Mouse (Mus musculus) heart, adult 10 weeks (tissue): Measurements from ENCODE around the gene Zfp626. TPM values are rescaled to one million over a fixed set of nuclear protein-coding genes. Genes with fewer than 3 reads are reported as not detected.

Experiments
- polyA plus RNA-seq: library from polyadenylated mRNA; stranded (reverse); fragments of 350-450 nt; fragmentation: Illumina TruSeq; extraction: RNeasy Lipid Tissue Mini Kit (QIAGEN cat#74804); gene quantifications from one replicate; pipeline ENCODE4 v1.2.3, GENCODE M21; 2014; ENCODE audit warnings: low read depth, low replicate concordance

Gene Zfp626
- polyA plus RNA-seq = 4.1 TPM

DNA sequence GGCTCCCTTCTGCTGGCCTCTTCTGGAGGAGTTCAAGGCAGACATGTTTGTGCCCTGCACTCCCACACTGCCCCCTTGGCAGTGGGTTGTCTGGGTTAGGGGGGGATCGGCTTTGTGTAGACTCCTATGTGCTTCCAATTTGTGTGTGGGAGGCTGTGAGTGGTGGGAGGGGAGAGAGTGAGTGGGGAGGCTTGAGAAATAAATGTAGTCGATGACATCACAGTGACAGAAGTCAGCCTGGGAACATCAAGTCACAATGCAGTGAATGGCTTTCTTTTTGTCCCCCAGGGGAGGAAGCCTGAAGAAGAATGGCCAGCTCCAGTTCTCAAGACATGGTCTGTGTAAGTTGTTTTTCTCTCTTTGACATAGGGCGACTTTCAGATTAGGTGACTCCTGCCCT lies at the start of gene Zfp626:
TSS of gene Zfp626 (plus strand) at position 301 of the 400 bp plus-strand sequence.

DNA sequence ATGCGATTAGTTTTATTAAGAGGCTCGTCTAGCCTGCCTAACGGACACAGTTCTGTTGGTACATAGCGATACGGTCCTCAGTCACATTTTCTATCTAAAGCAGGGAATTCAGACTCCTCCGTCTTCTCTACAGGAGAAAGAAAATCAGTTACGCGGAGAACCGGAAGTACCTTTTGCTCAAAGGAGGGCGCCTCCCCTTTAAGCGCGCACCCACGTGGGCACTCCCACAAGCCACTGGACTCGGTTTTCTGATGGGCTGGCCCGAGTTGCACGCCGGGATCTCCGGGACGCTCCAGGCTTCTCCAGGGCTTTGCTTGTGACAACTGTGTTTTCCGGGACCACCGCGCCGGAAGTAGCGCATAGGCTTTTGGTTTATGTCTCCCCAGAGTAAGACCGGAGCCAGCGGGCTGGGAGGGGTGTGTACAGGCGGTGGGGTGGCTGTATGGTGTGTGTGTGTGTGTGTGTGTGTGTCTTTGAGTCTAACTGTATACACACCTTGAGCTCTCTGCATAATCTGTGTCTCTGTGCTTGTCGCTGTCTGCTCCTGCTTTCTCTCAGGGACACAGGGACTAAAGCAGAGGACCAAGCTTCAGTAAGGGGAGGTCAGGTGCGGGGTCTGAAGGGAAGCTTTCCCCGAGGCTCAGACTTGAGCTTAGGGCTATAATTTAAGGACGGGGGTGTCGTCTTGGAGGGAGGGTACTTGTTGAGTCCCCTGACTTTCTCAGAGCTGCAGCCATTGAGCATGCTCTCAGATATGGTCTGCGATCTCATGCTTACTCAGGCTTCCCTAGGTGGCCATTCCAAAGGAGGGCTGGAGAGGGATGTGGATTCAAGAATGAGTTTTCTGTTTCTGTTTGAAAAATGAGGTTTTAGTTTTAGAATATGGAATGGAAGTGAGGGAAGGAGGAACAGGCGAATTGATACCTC lies 31.6 kb downstream of the Zfp626 start, which contains the start of gene Zfp59:
TSS of gene Zfp59 (plus strand) at position 285 of the 927 bp plus-strand sequence.

DNA sequence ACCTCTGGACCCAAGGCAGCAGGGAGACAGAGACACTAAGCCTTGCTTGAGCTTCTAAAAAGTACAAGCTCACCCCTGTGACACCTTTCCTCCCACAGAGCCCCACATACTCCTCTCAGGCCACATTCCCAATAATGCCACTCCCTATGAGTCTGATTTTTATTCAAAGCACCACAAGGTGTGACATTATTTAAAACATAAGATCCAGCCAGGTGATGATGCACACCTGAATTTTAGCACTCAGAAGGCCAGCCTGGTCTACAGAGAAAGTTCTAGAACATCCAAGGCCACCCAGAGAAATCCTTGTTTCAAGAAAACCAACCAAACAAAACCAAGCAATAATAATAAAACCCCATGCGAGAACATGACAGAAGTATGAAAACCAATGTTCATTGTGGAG lies 50.2 kb downstream of the Zfp626 start, which contains the start of gene Zfp607a:
TSS of gene Zfp607a (plus strand) at position 301 of the 400 bp plus-strand sequence.

Other genes with a start within 250 kb of the Zfp626 start
- 171 TPM for gene Akt2, start 215.6 kb upstream of the Zfp626 start, polyA plus RNA-seq
- not detected for gene Ttc9b, start 153.3 kb upstream of the Zfp626 start, polyA plus RNA-seq
- gene Map3k10, start 132.6 kb upstream of the Zfp626 start, polyA plus RNA-seq = 13.2 TPM
- 1.4 TPM for gene Zfp607b, start 117.9 kb upstream of the Zfp626 start, polyA plus RNA-seq
- 5.9 TPM for gene Zfp60, start 75.8 kb upstream of the Zfp626 start, polyA plus RNA-seq
- 2.9 TPM for gene Zfp59, start 31.4 kb downstream of the Zfp626 start, polyA plus RNA-seq
- gene Zfp607a, start 50.3 kb downstream of the Zfp626 start, polyA plus RNA-seq = 2.1 TPM
- 4.4 TPM for gene Zfp974, start 122.3 kb downstream of the Zfp626 start, polyA plus RNA-seq
- gene Zfp780b, start 172.0 kb downstream of the Zfp626 start, polyA plus RNA-seq = 5.7 TPM
- gene Zfp850, start 206.9 kb downstream of the Zfp626 start, polyA plus RNA-seq = 0.89 TPM
- 96.3 TPM for gene Psmc4, start 242.9 kb downstream of the Zfp626 start, polyA plus RNA-seq